8 mouse cellular contexts compared by ENCODE assay signal in genomic region chr2:165866412-165866811, GRCm38 (mm10). TPM values are rescaled to one million over a fixed set of nuclear protein-coding genes. Genes with fewer than 3 reads are reported as not detected.
DNase-seq lines count a peak whose midpoint lies in the region; ATAC-seq lines count a peak whose summit lies in the region.

No protein-coding gene starts in this region.

- peak overlapping the region; percentile 31; the same call in 1 of the 2 replicates for H3K27ac ChIP-seq in lung, embryonic 16.5 days (ENCODE audit: low read length)
- H3K27ac ChIP-seq in intestine, embryonic 16.5 days (ENCODE audit: low read length), result peak overlapping the region; percentile 82
- H3K27ac ChIP-seq in neural tube, embryonic 15.5 days (replicated peaks), result peak overlapping the region; percentile 78

- H3K9ac ChIP-seq in lung, embryonic 16.5 days (ENCODE audit: low read length), result no peak overlapping the region
- no peak overlapping the region for H3K9ac ChIP-seq in intestine, embryonic 16.5 days (ENCODE audit: low read depth, low read length)
- H3K9ac ChIP-seq in neural tube, embryonic 15.5 days (replicated peaks), result peak overlapping the region; percentile 14; the same call in 1 of the 2 replicates

- H3K9me3 ChIP-seq in lung, embryonic 16.5 days (ENCODE audit: control insufficient read depth, low read length), result no peaks in the 10 kb centered on the region
- no peaks in the 10 kb centered on the region for H3K9me3 ChIP-seq in intestine, embryonic 16.5 days (ENCODE audit: control insufficient read depth, low read length)
- no peaks in the 10 kb centered on the region for H3K9me3 ChIP-seq in neural tube, embryonic 15.5 days (replicated peaks)

- peaks cover 46% of the 10 kb centered on the region for H3K4me1 ChIP-seq in lung, embryonic 16.5 days (replicated peaks; ENCODE audit: control insufficient read depth, insufficient read depth, low read length)
- peaks cover 52% of the 10 kb centered on the region for H3K4me1 ChIP-seq in intestine, embryonic 16.5 days (ENCODE audit: control insufficient read depth, insufficient read depth, low read length)
- H3K4me1 ChIP-seq in neural tube, embryonic 15.5 days, result peaks cover 81% of the 10 kb centered on the region

- peaks cover 7% of the 10 kb centered on the region; the same call in 1 of the 2 replicates for H3K36me3 ChIP-seq in lung, embryonic 16.5 days (ENCODE audit: control insufficient read depth, insufficient read depth, low read length)
- peaks cover 10% of the 10 kb centered on the region for H3K36me3 ChIP-seq in intestine, embryonic 16.5 days (ENCODE audit: control insufficient read depth, insufficient read depth, low read length)
- H3K36me3 ChIP-seq in neural tube, embryonic 15.5 days, result peaks cover 3% of the 10 kb centered on the region; the same call in 1 of the 2 replicates

- peak; percentile 53 for DNase-seq in adrenal gland, adult 2 months
- no peak for DNase-seq in adrenal gland, adult 8-10 months
- no peak for DNase-seq in lung, postnatal 10 days
- no peak for DNase-seq in spleen, postnatal 4 days (ENCODE audit: low spot score in 2 of 2)

- no peak for ATAC-seq in lung, embryonic 16.5 days (ENCODE audit: low read depth)
- ATAC-seq in intestine, embryonic 16.5 days, result no peak
- no peak for ATAC-seq in neural tube, embryonic 15.5 days (ENCODE audit: low FRiP score)
- ATAC-seq in monocyte, adult 5-6 weeks (replicated peaks; ENCODE audit: insufficient number of reproducible peaks, low FRiP score, low TSS enrichment, poor library complexity, severe bottlenecking), result no peak

- no peak overlapping the region for H3K4me3 ChIP-seq in lung, embryonic 16.5 days (ENCODE audit: low read length)
- no peak overlapping the region for H3K4me3 ChIP-seq in intestine, embryonic 16.5 days (ENCODE audit: low read length)
- H3K4me3 ChIP-seq in neural tube, embryonic 15.5 days (replicated peaks), result no peak overlapping the region

- 60% methylated on average over 8 of the region's 8 CpGs for WGBS in lung, embryonic 16.5 days
- 46% methylated on average over 8 of the region's 8 CpGs for WGBS in intestine, embryonic 16.5 days
- WGBS in neural tube, embryonic 15.5 days, result 34% methylated on average over 8 of the region's 8 CpGs

- H3K4me2 ChIP-seq in lung, embryonic 16.5 days (ENCODE audit: low read depth, low read length), result no peak overlapping the region
- H3K4me2 ChIP-seq in intestine, embryonic 16.5 days (ENCODE audit: low read depth, low read length), result no peak overlapping the region
- H3K4me2 ChIP-seq in neural tube, embryonic 15.5 days, result no peak overlapping the region

- H3K27me3 ChIP-seq in lung, embryonic 16.5 days (ENCODE audit: control insufficient read depth, insufficient read depth, low read depth, low read length), result no peaks in the 10 kb centered on the region
- H3K27me3 ChIP-seq in intestine, embryonic 16.5 days (replicated peaks; ENCODE audit: control insufficient read depth, insufficient read depth, low read length), result no peaks in the 10 kb centered on the region
- H3K27me3 ChIP-seq in neural tube, embryonic 15.5 days (replicated peaks), result no peaks in the 10 kb centered on the region

RNA-seq across cellular contexts. Expression of gene Zmynd8, which starts 32.4 kb away (rescaled TPM):
- 10 to 100 TPM; 53.9 to 56.5 TPM for total RNA-seq in adrenal gland, adult 2 months (2021)
- 21.3 and 22.2 TPM in 2 replicates for polyA plus RNA-seq in adrenal gland, adult 2 months (2012; rRNA removed)
- 10 to 100 TPM; 51.7 to 94.5 (median 70.6) TPM for total RNA-seq in adrenal gland, adult 8-10 months (2022)
- polyA plus RNA-seq in lung, embryonic 16.5 days (2015; fragmentation: Nextera tagmentation; extraction: Ambion mirVana), result 40.6 and 48.7 TPM in 2 replicates
- polyA plus RNA-seq in intestine, embryonic 16.5 days (2015; fragmentation: Nextera tagmentation; extraction: Ambion mirVana), result 57.3 and 61.6 TPM in 2 replicates
- 79.3 and 79.5 TPM in 2 replicates for polyA plus RNA-seq in neural tube, embryonic 15.5 days (2015; fragmentation: Nextera tagmentation; extraction: Ambion mirVana)
- total RNA-seq in monocyte, adult 5-6 weeks (2017), result 42.6 to 54.2 TPM (median 44.4 TPM) in 3 replicates

Comparison
In these comparisons a context has a peak if more than half of its experiments do, and no peak if none do; other contexts are left out.
1. H3K27ac ChIP-seq: peak in every context shown above with its lines; median percentile 82 in intestine, embryonic 16.5 days; 78 in neural tube, embryonic 15.5 days; 31 in lung, embryonic 16.5 days.